Comparison of ENCODE assay signal across 9 mouse cellular contexts in genomic region chr5:139804107-139804551, GRCm38 (mm10). TPM values are rescaled to one million over a fixed set of nuclear protein-coding genes. Genes with fewer than 3 reads are reported as not detected.
DNase-seq lines count a peak whose midpoint lies in the region; ATAC-seq and TF ChIP-seq lines count a peak whose summit lies in the region.
"Had no signal": no experiment of that assay in that cellular context is flagged by ENCODE, and none has a peak within 500 bp of the region (broad histone marks: within the 10 kb centered on the region; RNA-seq: fewer than 3 reads in every experiment).

No protein-coding gene starts in this region.

- in situ Hi-C loops in ES-E14 (cut with MboI; ENCODE audit: low sequenced_read_pairs in 2 of 2, unreplicated experiment in 2 of 2): no loop called here

- H3K4me3 ChIP-seq in heart, embryonic 14.5 days (ENCODE audit: control insufficient read depth in 1 of 2, insufficient read depth in 1 of 2, low read depth in 1 of 2, low read length in 2 of 2): no peak overlapping the region
- no peak overlapping the region; a peak in 1 of 4 replicates for H3K4me3 ChIP-seq in ES-E14 (ENCODE audit: insufficient read depth in 1 of 2, low read depth in 1 of 2, low read length in 2 of 2, poor library complexity in 1 of 2, severe bottlenecking in 1 of 2)
- no peak overlapping the region for H3K4me3 ChIP-seq in forebrain, embryonic 13.5 days

- H3K27me3 ChIP-seq in heart, embryonic 14.5 days (ENCODE audit: control insufficient read depth, insufficient read depth, low read length): no peaks in the 10 kb centered on the region
- H3K27me3 ChIP-seq in forebrain, embryonic 13.5 days: no peaks in the 10 kb centered on the region
- H3K27me3 ChIP-seq: CH12.LX had no signal

- peak; percentile 54 for ATAC-seq in heart, embryonic 14.5 days (ENCODE audit: insufficient number of reproducible peaks, insufficient read depth, low FRiP score, low read depth)
- peak; percentile 22; the same call in 1 of the 2 replicates for ATAC-seq in forebrain, embryonic 13.5 days
- peak; percentile 75 for ATAC-seq in megakaryocyte progenitor cell, adult 5-6 weeks (replicated peaks; ENCODE audit: poor library complexity)

- peak overlapping the region; percentile 41 for H3K4me2 ChIP-seq in heart, embryonic 14.5 days (ENCODE audit: low read length)
- H3K4me2 ChIP-seq in forebrain, embryonic 13.5 days: peak overlapping the region; percentile 6

- no peaks in the 10 kb centered on the region for H3K9me3 ChIP-seq in heart, embryonic 14.5 days (ENCODE audit: control insufficient read depth, low read length)
- no peaks in the 10 kb centered on the region for H3K9me3 ChIP-seq in ES-E14 (ENCODE audit: control insufficient read depth, insufficient read depth, low read depth, low read length)
- no peaks in the 10 kb centered on the region for H3K9me3 ChIP-seq in forebrain, embryonic 13.5 days (replicated peaks)

- no peak for DNase-seq in heart, adult 9 months (ENCODE audit: low spot score in 2 of 2)
- no peak for DNase-seq in ES-E14 (ENCODE audit: low read depth, low spot score)
- no peak for DNase-seq in cerebellum, postnatal 14 days
- no peak for DNase-seq in cerebellum, adult 9-11 months
- no peak for DNase-seq in layer of hippocampus, adult 18-20 months (ENCODE audit: low spot score in 2 of 2)

- peaks cover 17 to 33% of the 10 kb centered on the region in 2 experiments for H3K4me1 ChIP-seq in heart, embryonic 14.5 days (ENCODE audit: control insufficient read depth in 2 of 2, insufficient read depth in 2 of 2, low read length in 2 of 2)
- H3K4me1 ChIP-seq in ES-E14 (ENCODE audit: control insufficient read depth in 2 of 2, insufficient read depth in 2 of 2, low read length in 2 of 2, poor library complexity in 1 of 2): peaks cover 0 to 12% of the 10 kb centered on the region in 2 experiments; a peak in 2 of 4 replicates
- peaks cover 21% of the 10 kb centered on the region for H3K4me1 ChIP-seq in forebrain, embryonic 13.5 days

- peaks cover 37% of the 10 kb centered on the region for H3K36me3 ChIP-seq in heart, embryonic 14.5 days (ENCODE audit: control insufficient read depth, insufficient read depth, low read length)
- peaks cover 19% of the 10 kb centered on the region for H3K36me3 ChIP-seq in ES-E14 (ENCODE audit: control insufficient read depth, insufficient read depth, low read length, poor library complexity, severe bottlenecking)
- H3K36me3 ChIP-seq in forebrain, embryonic 13.5 days (ENCODE audit: poor library complexity, severe bottlenecking): peaks cover 21% of the 10 kb centered on the region

- 4% methylated on average over 6 of the region's 6 CpGs for WGBS in heart, embryonic 14.5 days
- 8% methylated on average over 6 of the region's 6 CpGs for WGBS in forebrain, embryonic 13.5 days

- H3K27ac ChIP-seq in heart, embryonic 14.5 days (replicated peaks in 1 of 2; ENCODE audit: control insufficient read depth in 1 of 2, insufficient read depth in 1 of 2, low read depth in 2 of 2, low read length in 2 of 2): peak overlapping the region; percentile 58 to 79
- H3K27ac ChIP-seq in ES-E14 (ENCODE audit: insufficient read depth, low read depth, low read length, poor library complexity, severe bottlenecking): no peak overlapping the region
- H3K27ac ChIP-seq in forebrain, embryonic 13.5 days: no peak overlapping the region

- peak overlapping the region; percentile 47 for H3K9ac ChIP-seq in heart, embryonic 14.5 days (ENCODE audit: low read length)
- H3K9ac ChIP-seq in ES-E14 (ENCODE audit: insufficient read depth, low read depth, low read length, poor library complexity, severe bottlenecking): no peak overlapping the region
- H3K9ac ChIP-seq in forebrain, embryonic 13.5 days: no peak overlapping the region

TF ChIP-seq in ES-E14, 5 proteins besides CTCF, POLR2A, EP300 and RAD21:
- TF ChIP-seq ZNF384 (IDR thresholded peaks at IDR 0.05; ENCODE audit: low read depth, low read length) (no peak), HCFC1 (IDR thresholded peaks at IDR 0.05; ENCODE audit: borderline replicate concordance, insufficient read depth, low read length) (0 out of 2 replicates have a peak, but pooled peaks have one; percentile 0)

RNA-seq across cellular contexts. Expression of gene Mafk, which starts 12.8 kb away (rescaled TPM):
- polyA plus RNA-seq in heart, embryonic 14.5 days (2014; fragmentation: Nextera tagmentation; extraction: Ambion mirVana): 10.6 and 11.2 TPM in 2 replicates
- total RNA-seq in ES-E14 (2012; rRNA removed): 16.8 and 19.9 TPM in 2 replicates
- polyA plus RNA-seq in forebrain, embryonic 13.5 days (2015; fragmentation: Nextera tagmentation; extraction: Ambion mirVana): 14.0 and 14.3 TPM in 2 replicates
- total RNA-seq in megakaryocyte progenitor cell, adult 5-6 weeks (2015): 11.0 and 13.4 TPM in 2 replicates
- total RNA-seq in megakaryocyte progenitor cell, adult 5-6 weeks (2017): 22.7 and 27.0 TPM in 2 replicates
- 10 to 100 TPM; 10.3 to 13.0 TPM for total RNA-seq in layer of hippocampus, adult 18-20 months (2021)

RNA-seq across cellular contexts. Expression of gene Tmem184a, which starts 15.6 kb away (rescaled TPM):
- 0.05 and 0.19 TPM in 2 replicates for polyA plus RNA-seq in heart, embryonic 14.5 days (2014; fragmentation: Nextera tagmentation; extraction: Ambion mirVana)
- total RNA-seq in ES-E14 (2012; rRNA removed): 2.7 and 4.9 TPM in 2 replicates
- 0.05 and 0.20 TPM in 2 replicates for polyA plus RNA-seq in forebrain, embryonic 13.5 days (2015; fragmentation: Nextera tagmentation; extraction: Ambion mirVana)
- 0.10 TPM in 1 of 2 replicates, not detected in the other for total RNA-seq in megakaryocyte progenitor cell, adult 5-6 weeks (2015)
- total RNA-seq in megakaryocyte progenitor cell, adult 5-6 weeks (2017): not detected in 2 replicates
- total RNA-seq in layer of hippocampus, adult 18-20 months (2021): under 1 TPM in 1 of 2 experiments, not detected in 1; 0.30 TPM

RNA-seq across cellular contexts. Expression of gene Gm26938, which starts 22.1 kb away (rescaled TPM):
- polyA plus RNA-seq in heart, embryonic 14.5 days (2014; fragmentation: Nextera tagmentation; extraction: Ambion mirVana): not detected in 2 replicates
- total RNA-seq in ES-E14 (2012; rRNA removed): not detected in 2 replicates
- polyA plus RNA-seq in forebrain, embryonic 13.5 days (2015; fragmentation: Nextera tagmentation; extraction: Ambion mirVana): not detected in 2 replicates
- total RNA-seq in megakaryocyte progenitor cell, adult 5-6 weeks (2015): not detected in 2 replicates
- not detected in 2 replicates for total RNA-seq in megakaryocyte progenitor cell, adult 5-6 weeks (2017)
- total RNA-seq in layer of hippocampus, adult 18-20 months (2021): not detected
- total RNA-seq: CH12.LX had no signal

RNA-seq across cellular contexts. Expression of gene Psmg3, which starts 22.6 kb away (rescaled TPM):
- polyA plus RNA-seq in heart, embryonic 14.5 days (2014; fragmentation: Nextera tagmentation; extraction: Ambion mirVana): 41.1 and 44.5 TPM in 2 replicates
- 24.7 and 28.6 TPM in 2 replicates for total RNA-seq in ES-E14 (2012; rRNA removed)
- 85.5 and 88.5 TPM in 2 replicates for polyA plus RNA-seq in forebrain, embryonic 13.5 days (2015; fragmentation: Nextera tagmentation; extraction: Ambion mirVana)
- total RNA-seq in megakaryocyte progenitor cell, adult 5-6 weeks (2015): 27.3 and 30.9 TPM in 2 replicates
- total RNA-seq in megakaryocyte progenitor cell, adult 5-6 weeks (2017): 24.6 and 32.5 TPM in 2 replicates
- 10 to 100 TPM; 20.7 to 21.8 TPM for total RNA-seq in layer of hippocampus, adult 18-20 months (2021)

RNA-seq across cellular contexts. Expression of gene Ints1, which starts 28.7 kb away (rescaled TPM):
- polyA plus RNA-seq in heart, embryonic 14.5 days (2014; fragmentation: Nextera tagmentation; extraction: Ambion mirVana): 17.1 and 19.8 TPM in 2 replicates
- total RNA-seq in ES-E14 (2012; rRNA removed): 164 and 203 TPM in 2 replicates
- polyA plus RNA-seq in forebrain, embryonic 13.5 days (2015; fragmentation: Nextera tagmentation; extraction: Ambion mirVana): 23.5 and 27.6 TPM in 2 replicates
- total RNA-seq in megakaryocyte progenitor cell, adult 5-6 weeks (2015): 63.8 and 65.1 TPM in 2 replicates
- total RNA-seq in megakaryocyte progenitor cell, adult 5-6 weeks (2017): 41.0 and 47.0 TPM in 2 replicates
- total RNA-seq in layer of hippocampus, adult 18-20 months (2021): 10 to 100 TPM; 79.0 to 89.5 TPM

Comparison
In these comparisons a context has a peak if more than half of its experiments do, and no peak if none do; other contexts are left out.
1. ATAC-seq: peak in every context shown above with its lines; median percentile 75 in megakaryocyte progenitor cell, adult 5-6 weeks; 54 in heart, embryonic 14.5 days; 22 in forebrain, embryonic 13.5 days.
2. H3K27ac ChIP-seq: peak in heart, embryonic 14.5 days (2 of 2); none in ES-E14 (single experiment) and forebrain, embryonic 13.5 days (single experiment).